Mouse (Mus musculus) lung, embryonic 14.5 days (tissue): Measurements from ENCODE around the gene Gna13. TPM values are rescaled to one million over a fixed set of nuclear protein-coding genes. Genes with fewer than 3 reads are reported as not detected.

Experiments
- ATAC-seq: fragments of 200-750 bp; cut with Nextera tagmentation; 2 replicates; pipeline ENCODE4 v1.8.0; 2017; ENCODE audit warnings: mild to moderate bottlenecking, moderate TSS enrichment, moderate library complexity; ENCODE audit not compliant: insufficient read depth
- DNase-seq: peaks from one replicate; pipeline ENCODE4 v3.0.0-alpha.2; 2015
- H3K27ac ChIP-seq: fragments of 300-500 bp; sonication (generic); 2 replicates; pipeline ENCODE4 v1.5.1; 2014; ENCODE audit warnings: low read depth, mild to moderate bottlenecking, moderate library complexity
- H3K27me3 ChIP-seq: fragments of 300-500 bp; sonication (generic); 2 replicates; pipeline ENCODE4 v1.6.1; 2014; ENCODE audit warnings: low read length, control low read depth; ENCODE audit not compliant: insufficient read depth
- H3K36me3 ChIP-seq: fragments of 300-500 bp; sonication (generic); 2 replicates; pipeline ENCODE4 v1.6.1; 2014; ENCODE audit warnings: control low read depth; ENCODE audit not compliant: insufficient read depth
- H3K4me1 ChIP-seq: fragments of 300-500 bp; sonication (generic); 2 replicates; pipeline ENCODE4 v1.6.1; 2014; ENCODE audit warnings: antibody characterized with exemption, control low read depth; ENCODE audit not compliant: insufficient read depth
- H3K4me2 ChIP-seq: fragments of 300-500 bp; sonication (generic); 2 replicates; pipeline ENCODE4 v1.6.1; 2014; ENCODE audit warnings: mild to moderate bottlenecking
- H3K4me3 ChIP-seq: fragments of 300-500 bp; sonication (generic); 2 replicates; pipeline ENCODE4 v1.5.1; 2014; ENCODE audit warnings: low read depth, low read length
- H3K9ac ChIP-seq: fragments of 300-500 bp; sonication (generic); 2 replicates; pipeline ENCODE4 v1.6.1; 2014
- H3K9me3 ChIP-seq: fragments of 300-500 bp; sonication (generic); 2 replicates; pipeline ENCODE4 v1.6.1; 2016; ENCODE audit warnings: low read depth, low read length, control low read depth
- CTCF ChIP-seq: IDR thresholded peaks from 2 replicates; pipeline ENCODE4 v1.5.1; 2016; ENCODE audit warnings: antibody characterized with exemption, low read depth
- WGBS: fragments of 180-500 bp; shearing (Covaris S2); extraction: QIAGEN DNeasy Blood & Tissue Kit; methylation state at CpG from one replicate; pipeline ENCODE4 v1.1.7; 2014; 5-methylcytosine and 5-hydroxymethylcytosine counted together
- polyA plus RNA-seq: library from polyadenylated mRNA; unstranded; fragments of >200 nt; fragmentation: Nextera tagmentation; extraction: Ambion mirVana; gene quantifications from 2 replicates; pipeline ENCODE4 v1.2.1, GENCODE M21; 2014

The Gna13 gene
- polyA plus RNA-seq, 1 experiment from 2014 or later: 33.8 TPM

DNA sequence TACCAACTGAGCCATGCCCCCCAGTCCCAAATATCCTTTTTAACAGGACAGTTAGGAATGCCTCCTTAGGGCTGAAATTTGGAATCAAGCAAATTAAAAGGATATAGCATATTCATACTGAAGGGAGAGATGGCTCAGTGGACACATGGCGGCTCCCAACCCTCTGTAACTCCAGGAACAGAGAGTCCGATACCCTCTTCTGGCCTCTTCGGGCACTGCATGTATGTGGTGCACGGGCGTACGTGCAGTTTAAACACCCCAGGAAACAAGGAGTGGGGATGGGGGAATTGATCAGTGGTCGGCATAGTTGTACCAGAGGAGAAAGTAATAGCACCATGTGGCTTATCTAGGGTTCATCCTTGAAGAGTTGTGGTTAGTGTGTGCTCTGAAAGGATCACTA, 82.0 kb downstream of the Gna13 start:
- WGBS: 59% methylated on average over 7 of the region's 7 CpGs
- peak; percentile 68 for DNase-seq
- no peak overlapping the region for H3K27ac ChIP-seq
- no peak overlapping the region for H3K4me2 ChIP-seq
- H3K27me3 ChIP-seq: no peaks in the 10 kb centered on the region
- peak; percentile 68 for TF ChIP-seq CTCF
- H3K9ac ChIP-seq: no peak overlapping the region
- ATAC-seq: no peak
- no peaks in the 10 kb centered on the region for H3K4me1 ChIP-seq
- no peaks in the 10 kb centered on the region for H3K9me3 ChIP-seq
- H3K4me3 ChIP-seq: no peak overlapping the region
- H3K36me3 ChIP-seq: no peaks in the 10 kb centered on the region

GRCm38 (mm10) chr11:109445438-109446035, 82.9 kb downstream of the Gna13 start:
- H3K4me2 ChIP-seq: no peak overlapping the region
- DNase-seq (peak; percentile 84), ATAC-seq (peak; percentile 73; the same call in 1 of the 2 replicates)
- no peaks in the 10 kb centered on the region for H3K4me1 ChIP-seq
- peak; percentile 82 for TF ChIP-seq CTCF
- WGBS: 40% methylated on average over 13 of the region's 13 CpGs
- H3K27ac ChIP-seq: no peak overlapping the region
- H3K9me3 ChIP-seq: no peaks in the 10 kb centered on the region
- no peaks in the 10 kb centered on the region for H3K36me3 ChIP-seq
- H3K9ac ChIP-seq: no peak overlapping the region
- no peaks in the 10 kb centered on the region for H3K27me3 ChIP-seq
- no peak overlapping the region for H3K4me3 ChIP-seq

Other genes starting within 250 kb of the Gna13 start
- not detected in 2 replicates for gene E030025P04Rik, start 218.5 kb upstream of the Gna13 start, polyA plus RNA-seq
- 1.4 and 1.5 TPM in 2 replicates for gene Rgs9, start 64.7 kb upstream of the Gna13 start, polyA plus RNA-seq
- not detected in 2 replicates for gene 9930022D16Rik, start 51.1 kb downstream of the Gna13 start, polyA plus RNA-seq
- 41.5 and 45.6 TPM in 2 replicates for gene Amz2, start 63.1 kb downstream of the Gna13 start, polyA plus RNA-seq
- gene Arsg, start 110.5 kb downstream of the Gna13 start, polyA plus RNA-seq: 2.8 and 5.3 TPM in 2 replicates
- 5.4 and 5.9 TPM in 2 replicates for gene Slc16a6, start 110.8 kb downstream of the Gna13 start, polyA plus RNA-seq
- gene Wipi1, start 249.1 kb downstream of the Gna13 start, polyA plus RNA-seq: 24.1 and 24.9 TPM in 2 replicates